Mouse (Mus musculus) MEL (cell line): Measurements from ENCODE around the gene Gm6460.
"Not testable (repeated sequence)": the region's sequence is repeated elsewhere in the genome, so short reads cannot be mapped to it uniquely, and the experiment has no call there.

Experiments used
- BHLHE40 ChIP-seq: IDR thresholded peaks from 2 replicates; pipeline ENCODE4 v1.6.1; 2012; ENCODE audit warnings: low read depth, mild to moderate bottlenecking, inconsistent platforms, low read length, improper control_type of control experiment, borderline replicate concordance
- CHD1 ChIP-seq: IDR thresholded peaks from 2 replicates; pipeline ENCODE4 v1.6.1; 2012; ENCODE audit warnings: low read depth, mild to moderate bottlenecking, inconsistent platforms, low read length, improper control_type of control experiment
- CTCF ChIP-seq, 3 experiments: IDR thresholded peaks in 2 of 3; conservative IDR thresholded peaks in 1 of 3; 2 replicates each; pipeline ENCODE4 v1.5.1; 2011 to 2012; ENCODE audit warnings: low read length in 3 of 3, low read depth in 2 of 3, mild to moderate bottlenecking in 2 of 3, improper control_type of control experiment in 1 of 3, inconsistent platforms in 1 of 3, mixed read lengths in 1 of 3, moderate library complexity in 1 of 3; ENCODE audit not compliant: control insufficient read depth in 1 of 3, insufficient read depth in 1 of 3, poor library complexity in 1 of 3, severe bottlenecking in 1 of 3
- EP300 ChIP-seq, 2 experiments: IDR thresholded peaks; 2 replicates each; pipeline ENCODE4 v1.6.1; 2011; ENCODE audit warnings: improper control_type of control experiment in 2 of 2, low read length in 2 of 2, low read depth in 1 of 2, mild to moderate bottlenecking in 1 of 2
- HCFC1 ChIP-seq: IDR thresholded peaks from 2 replicates; pipeline ENCODE4 v1.6.1; 2012; ENCODE audit warnings: low read depth, mild to moderate bottlenecking, inconsistent platforms, low read length, improper control_type of control experiment, moderate library complexity
- MAFK ChIP-seq: IDR thresholded peaks from 2 replicates; pipeline ENCODE4 v1.6.1; 2011; ENCODE audit warnings: low read depth, mild to moderate bottlenecking, low read length, improper control_type of control experiment, borderline replicate concordance
- MEF2A ChIP-seq: IDR thresholded peaks from 2 replicates; pipeline ENCODE4 v1.6.1; 2014; ENCODE audit warnings: low read depth, mild to moderate bottlenecking, inconsistent platforms, low read length, improper control_type of control experiment; ENCODE audit not compliant: poor library complexity, insufficient replicate concordance, severe bottlenecking; ENCODE audit errors: extremely low read depth
- SIN3A ChIP-seq: IDR thresholded peaks from 2 replicates; pipeline ENCODE4 v1.6.1; 2012; ENCODE audit warnings: low read length, improper control_type of control experiment, inconsistent platforms
- TAL1 ChIP-seq: IDR thresholded peaks from 2 replicates; pipeline ENCODE4 v1.6.1; 2012; ENCODE audit warnings: mild to moderate bottlenecking, inconsistent platforms, low read length, moderate library complexity, mixed read lengths
- TCF12 ChIP-seq: IDR thresholded peaks from 2 replicates; pipeline ENCODE4 v1.6.1; 2014; ENCODE audit warnings: low read depth, mild to moderate bottlenecking, inconsistent platforms, low read length, improper control_type of control experiment, moderate library complexity
- UBTF ChIP-seq: IDR thresholded peaks from 2 replicates; pipeline ENCODE4 v1.6.1; 2012; ENCODE audit warnings: low read depth, mild to moderate bottlenecking, inconsistent platforms, low read length, improper control_type of control experiment, moderate library complexity, borderline replicate concordance; ENCODE audit not compliant: insufficient read depth
- ZMIZ1 ChIP-seq: IDR thresholded peaks from 2 replicates; pipeline ENCODE4 v1.6.1; 2012; ENCODE audit warnings: low read depth, mild to moderate bottlenecking, inconsistent platforms, low read length, improper control_type of control experiment, moderate library complexity
- ZNF384 ChIP-seq: IDR thresholded peaks from 2 replicates; pipeline ENCODE4 v1.6.1; 2012; ENCODE audit warnings: low read depth, mild to moderate bottlenecking, inconsistent platforms, low read length, improper control_type of control experiment

DNA sequence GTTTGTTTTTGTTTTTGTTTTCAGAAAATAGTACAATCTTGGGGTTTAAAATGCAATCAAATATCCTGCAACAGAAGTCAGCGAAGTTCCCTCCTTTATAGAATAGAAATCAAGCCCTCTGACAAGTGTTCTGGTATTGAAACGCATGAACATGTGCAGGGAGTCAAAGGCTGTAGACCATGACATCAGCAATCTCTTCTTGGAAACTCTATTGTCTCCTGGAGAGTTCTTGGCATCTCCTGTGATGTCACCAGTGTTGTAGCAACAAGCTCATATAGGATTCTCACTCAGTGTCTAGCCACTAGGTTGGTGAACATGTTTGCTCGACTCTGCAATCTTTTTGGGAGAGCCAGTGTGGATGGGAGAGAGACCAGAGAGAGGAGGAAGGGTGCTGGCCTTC lies at the start of gene Gm6460:
- not testable (repeated sequence) for TF ChIP-seq CTCF (IDR thresholded peaks at IDR 0.05 in 2 of 3, conservative IDR thresholded peaks at IDR 0.05 in 1 of 3; ENCODE audit: control insufficient read depth in 1 of 3, insufficient read depth in 1 of 3, low read depth in 2 of 3, low read length in 3 of 3, poor library complexity in 1 of 3, severe bottlenecking in 1 of 3); ZNF384; MAFK; BHLHE40; EP300 (IDR thresholded peaks at IDR 0.05; ENCODE audit: low read depth in 1 of 2, low read length in 2 of 2); UBTF; CHD1; ZMIZ1; MEF2A; TAL1; SIN3A; HCFC1; TCF12
